Mouse (Mus musculus): ENCODE measurements around the gene Paxip1.

Paxip1 gene

GRCm38 (mm10) chr5:27724460-27724859 is 67.0 kb downstream of the Paxip1 start:
- DNase-seq, result no peak

GRCm38 (mm10) chr5:27719311-27719710 is 72.2 kb downstream of the Paxip1 start:
- no peak for DNase-seq

- no peak for DNase-seq
These were observed 74.2 kb downstream of the Paxip1 start for GRCm38 (mm10) chr5:27717301-27717700.

GRCm38 (mm10) chr5:27716026-27716425 is 75.5 kb downstream of the Paxip1 start:
- no peak for DNase-seq

GRCm38 (mm10) chr5:27714356-27714755 is 77.1 kb downstream of the Paxip1 start:
- no peak for DNase-seq

GRCm38 (mm10) chr5:27711461-27712192 is 79.9 kb downstream of the Paxip1 start:
- no peak for DNase-seq

GRCm38 (mm10) chr5:27708209-27708608 is 83.3 kb downstream of the Paxip1 start:
- no peak for DNase-seq

- DNase-seq, result no peak
These were observed 84.2 kb downstream of the Paxip1 start for GRCm38 (mm10) chr5:27707283-27707682.

- no peak for DNase-seq
These were observed 84.9 kb downstream of the Paxip1 start for GRCm38 (mm10) chr5:27706551-27706950.

- no peak for DNase-seq
These were observed 86.5 kb downstream of the Paxip1 start for GRCm38 (mm10) chr5:27705020-27705419.

GRCm38 (mm10) chr5:27702482-27702881 is 89.0 kb downstream of the Paxip1 start:
- DNase-seq, result no peak

All from kidney, adult 11 months (tissue).